Mouse (Mus musculus): Measurements from ENCODE around the gene Adora1. TPM values are rescaled to one million over a fixed set of nuclear protein-coding genes. Genes with fewer than 3 reads are reported as not detected.

Adora1 gene
- polyA plus RNA-seq, 1 experiment from 2014 or later: 2.0 TPM

GRCm38 (mm10) chr1:134234455-134235390 lies 508 bp downstream of the Adora1 start:
- Histone ChIP-seq H3K4me2 (peak overlapping the region; percentile 93), H3K27ac (no peak overlapping the region), H3K9me3 (no peaks in the 10 kb centered on the region), H3K9ac (0 out of 2 replicates have a peak overlapping the region, but pooled peaks have one; percentile 18), H3K36me3 (no peaks in the 10 kb centered on the region), H3K4me1 (peaks cover 32% of the 10 kb centered on the region), H3K27me3 (peaks cover 48% of the 10 kb centered on the region), H3K4me3 (peak overlapping the region; percentile 43)
- ATAC-seq (ENCODE audit: insufficient number of reproducible peaks, low FRiP score, low TSS enrichment, low read depth): 0 out of 2 replicates have a peak, but pooled peaks have one; percentile 21
- 2% methylated on average over 41 of the region's 41 CpGs for WGBS

- 50% methylated on average over 19 of the region's 19 CpGs for WGBS
- peaks cover 48% of the 10 kb centered on the region for H3K27me3 ChIP-seq
- peaks cover 32% of the 10 kb centered on the region for H3K4me1 ChIP-seq
- H3K27ac ChIP-seq: no peak overlapping the region
- ATAC-seq (ENCODE audit: insufficient number of reproducible peaks, low FRiP score, low TSS enrichment, low read depth): no peak
- H3K9ac ChIP-seq: no peak overlapping the region
- no peaks in the 10 kb centered on the region for H3K36me3 ChIP-seq
- H3K9me3 ChIP-seq: no peaks in the 10 kb centered on the region
- H3K4me2 ChIP-seq: peak overlapping the region; percentile 93
- peak overlapping the region; percentile 43 for H3K4me3 ChIP-seq
These were observed 1.4 kb downstream of the Adora1 start for GRCm38 (mm10) chr1:134233681-134234454.

- Histone ChIP-seq H3K27me3 (peaks cover 48% of the 10 kb centered on the region), H3K4me2 (no peak overlapping the region), H3K27ac (no peak overlapping the region), H3K4me1 (peaks cover 32% of the 10 kb centered on the region), H3K4me3 (no peak overlapping the region), H3K9ac (no peak overlapping the region), H3K36me3 (no peaks in the 10 kb centered on the region), H3K9me3 (no peaks in the 10 kb centered on the region)
- 41% methylated on average over 12 of the region's 12 CpGs for WGBS
- ATAC-seq (ENCODE audit: insufficient number of reproducible peaks, low FRiP score, low TSS enrichment, low read depth): no peak
These were observed 2.3 kb downstream of the Adora1 start for GRCm38 (mm10) chr1:134232778-134233531.

- Histone ChIP-seq H3K9me3 (no peaks in the 10 kb centered on the region), H3K4me3 (no peak overlapping the region), H3K4me1 (peaks cover 32% of the 10 kb centered on the region), H3K27me3 (peaks cover 46% of the 10 kb centered on the region), H3K4me2 (no peak overlapping the region), H3K27ac (no peak overlapping the region), H3K9ac (no peak overlapping the region), H3K36me3 (no peaks in the 10 kb centered on the region)
- no peak for ATAC-seq (ENCODE audit: insufficient number of reproducible peaks, low FRiP score, low TSS enrichment, low read depth)
- 64% methylated on average over 8 of the region's 8 CpGs for WGBS
These were observed 2.9 kb downstream of the Adora1 start for GRCm38 (mm10) chr1:134232326-134232725.

GRCm38 (mm10) chr1:134231681-134232080 lies 3.5 kb downstream of the Adora1 start:
- Histone ChIP-seq H3K9me3 (no peaks in the 10 kb centered on the region), H3K9ac (no peak overlapping the region), H3K27me3 (peaks cover 40% of the 10 kb centered on the region), H3K4me3 (no peak overlapping the region), H3K4me2 (no peak overlapping the region), H3K27ac (no peak overlapping the region), H3K4me1 (peaks cover 32% of the 10 kb centered on the region), H3K36me3 (no peaks in the 10 kb centered on the region)
- ATAC-seq (ENCODE audit: insufficient number of reproducible peaks, low FRiP score, low TSS enrichment, low read depth): no peak
- WGBS: 85% methylated on average over 3 of the region's 3 CpGs

- no peak overlapping the region for H3K4me2 ChIP-seq
- no peak overlapping the region for H3K4me3 ChIP-seq
- no peaks in the 10 kb centered on the region for H3K36me3 ChIP-seq
- H3K27me3 ChIP-seq: peaks cover 36% of the 10 kb centered on the region
- no peak overlapping the region for H3K27ac ChIP-seq
- peaks cover 32% of the 10 kb centered on the region for H3K4me1 ChIP-seq
- WGBS: 67% methylated on average over 3 of the region's 3 CpGs
- ATAC-seq (ENCODE audit: insufficient number of reproducible peaks, low FRiP score, low TSS enrichment, low read depth): no peak
- no peak overlapping the region for H3K9ac ChIP-seq
- H3K9me3 ChIP-seq: no peaks in the 10 kb centered on the region
These were observed 4.0 kb downstream of the Adora1 start for GRCm38 (mm10) chr1:134231270-134231669.

- ATAC-seq (ENCODE audit: insufficient number of reproducible peaks, low FRiP score, low TSS enrichment, low read depth): no peak
These were observed 4.5 kb downstream of the Adora1 start for GRCm38 (mm10) chr1:134230638-134231228.

GRCm38 (mm10) chr1:134229806-134230575 lies 5.2 kb downstream of the Adora1 start:
- H3K36me3 ChIP-seq: no peaks in the 10 kb centered on the region
- H3K4me3 ChIP-seq: no peak overlapping the region
- no peak overlapping the region for H3K4me2 ChIP-seq
- peaks cover 23% of the 10 kb centered on the region for H3K27me3 ChIP-seq
- no peak for ATAC-seq (ENCODE audit: insufficient number of reproducible peaks, low FRiP score, low TSS enrichment, low read depth)
- peaks cover 23% of the 10 kb centered on the region for H3K4me1 ChIP-seq
- H3K9me3 ChIP-seq: no peaks in the 10 kb centered on the region
- H3K27ac ChIP-seq: no peak overlapping the region
- no peak overlapping the region for H3K9ac ChIP-seq
- WGBS: 73% methylated on average over 5 of the region's 5 CpGs

More at GRCm38 (mm10) chr1:134230638-134231228, 4.5 kb downstream of the Adora1 start:
- H3K27me3 ChIP-seq: peaks cover 30% of the 10 kb centered on the region
- no peak overlapping the region for H3K9ac ChIP-seq
- H3K4me1 ChIP-seq: peaks cover 31% of the 10 kb centered on the region
- 79% methylated on average over 10 of the region's 10 CpGs for WGBS
- H3K4me2 ChIP-seq: no peak overlapping the region
- H3K36me3 ChIP-seq: no peaks in the 10 kb centered on the region
- no peak overlapping the region for H3K27ac ChIP-seq
- no peaks in the 10 kb centered on the region for H3K9me3 ChIP-seq
- H3K4me3 ChIP-seq: no peak overlapping the region

GRCm38 (mm10) chr1:134226739-134227138 lies 8.5 kb downstream of the Adora1 start:
- no peak overlapping the region for H3K4me3 ChIP-seq
- no peak overlapping the region for H3K27ac ChIP-seq
- H3K27me3 ChIP-seq: no peaks in the 10 kb centered on the region; the same call in 1 of the 2 replicates
- H3K36me3 ChIP-seq: no peaks in the 10 kb centered on the region
- no peaks in the 10 kb centered on the region for H3K9me3 ChIP-seq
- H3K4me1 ChIP-seq: no peaks in the 10 kb centered on the region
- H3K4me2 ChIP-seq: no peak overlapping the region
- H3K9ac ChIP-seq: no peak overlapping the region
- 77% methylated on average over 8 of the region's 8 CpGs for WGBS
- no peak for ATAC-seq (ENCODE audit: insufficient number of reproducible peaks, low FRiP score, low TSS enrichment, low read depth)

GRCm38 (mm10) chr1:134225375-134225774 lies 9.9 kb downstream of the Adora1 start:
- Histone ChIP-seq H3K4me1 (no peaks in the 10 kb centered on the region), H3K4me3 (no peak overlapping the region), H3K9me3 (no peaks in the 10 kb centered on the region), H3K9ac (no peak overlapping the region), H3K4me2 (no peak overlapping the region), H3K27ac (no peak overlapping the region), H3K27me3 (no peaks in the 10 kb centered on the region; the same call in 1 of the 2 replicates), H3K36me3 (no peaks in the 10 kb centered on the region)
- no peak for ATAC-seq (ENCODE audit: insufficient number of reproducible peaks, low FRiP score, low TSS enrichment, low read depth)
- 85% methylated on average over 5 of the region's 5 CpGs for WGBS
